Mouse (Mus musculus) spleen, adult 2 months (tissue): ENCODE measurements around the gene Ccdc47. TPM values are rescaled to one million over a fixed set of nuclear protein-coding genes. Genes with fewer than 3 reads are reported as not detected.

ENCODE experiments used
- DNase-seq, 2 experiments: peaks; one replicate each; pipeline versions ENCODE4 v3.0.0 to v3.0.0-alpha.2; 2012 to 2021; ENCODE audit warnings: low spot score in 2 of 2, low read depth in 1 of 2
- H3K27ac ChIP-seq: fragments of 200-500 bp; 2 replicates; pipeline ENCODE4 v1.5.1; 2012; ENCODE audit warnings: low read length, inconsistent platforms; ENCODE audit not compliant: insufficient read depth
- H3K27me3 ChIP-seq: fragments of 200-500 bp; 2 replicates; pipeline ENCODE4 v1.6.1; 2012; ENCODE audit warnings: mild to moderate bottlenecking, moderate library complexity, low read length, inconsistent platforms; ENCODE audit not compliant: control insufficient read depth, insufficient read depth
- H3K36me3 ChIP-seq: fragments of 200-500 bp; 2 replicates; pipeline ENCODE4 v1.6.1; 2012; ENCODE audit warnings: mild to moderate bottlenecking, low read length, inconsistent platforms; ENCODE audit not compliant: control insufficient read depth, insufficient read depth
- H3K4me1 ChIP-seq: fragments of 200-500 bp; 2 replicates; pipeline ENCODE4 v1.6.1; 2011; ENCODE audit warnings: inconsistent platforms; ENCODE audit not compliant: control insufficient read depth, insufficient read depth, insufficient read length
- H3K4me3 ChIP-seq: fragments of 200-500 bp; 2 replicates; pipeline ENCODE4 v1.5.1; 2011; ENCODE audit warnings: mild to moderate bottlenecking, inconsistent platforms; ENCODE audit not compliant: insufficient read depth, insufficient read length; ENCODE audit errors: extremely low read depth
- CTCF ChIP-seq: fragments of 200-500 bp; IDR thresholded peaks from 2 replicates; pipeline ENCODE4 v1.5.1; 2011; ENCODE audit warnings: mild to moderate bottlenecking, inconsistent platforms; ENCODE audit not compliant: insufficient read depth, insufficient read length, insufficient replicate concordance; ENCODE audit errors: extremely low read depth
- POLR2A ChIP-seq: fragments of 200-500 bp; IDR thresholded peaks from 2 replicates; pipeline ENCODE4 v1.6.1; 2011; ENCODE audit warnings: low read depth, low read length, inconsistent platforms
- WGBS: fragments of 180-500 bp; shearing (Covaris S2); methylation state at CpG from one replicate; pipeline ENCODE4 v1.1.7; 2018; 5-methylcytosine and 5-hydroxymethylcytosine counted together
- polyA plus RNA-seq: library from polyadenylated mRNA; depleted of rRNA; stranded (reverse); fragments of >200 nt; gene quantifications from 2 replicates; pipeline ENCODE4 v1.2.3, GENCODE M21; 2012; rRNA removed

Ccdc47 gene
- polyA plus RNA-seq, 1 experiment, result 7.3 TPM

DNA sequence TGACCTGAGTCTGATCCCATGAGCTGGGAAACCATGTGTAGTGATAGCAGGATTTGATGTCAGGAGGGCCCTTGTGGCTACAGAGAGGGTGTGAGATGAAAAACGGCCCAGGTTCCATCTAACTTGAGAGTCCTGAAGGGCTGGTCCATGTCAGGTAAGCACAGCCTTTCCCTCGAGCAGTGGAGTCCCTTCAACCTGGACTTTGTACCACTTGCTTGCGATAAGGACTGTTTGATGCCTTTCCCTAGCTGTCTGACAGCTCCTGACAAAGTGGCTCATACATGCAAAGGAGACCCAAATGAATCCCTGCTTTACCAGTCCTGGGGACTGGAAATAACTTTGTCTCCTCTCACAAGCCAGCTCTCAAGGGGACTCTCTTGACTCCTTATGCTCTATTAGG is 64.9 kb downstream of the Ccdc47 start:
- no peak for TF ChIP-seq POLR2A
- TF ChIP-seq CTCF, result no peak
- H3K4me3 ChIP-seq, result no peak overlapping the region
- H3K36me3 ChIP-seq, result peaks cover 43% of the 10 kb centered on the region
- 94% methylated on average over 3 of the region's 3 CpGs for WGBS
- H3K27me3 ChIP-seq, result no peaks in the 10 kb centered on the region
- H3K27ac ChIP-seq, result no peak overlapping the region
- H3K4me1 ChIP-seq, result peaks cover 4% of the 10 kb centered on the region; the same call in 1 of the 2 replicates
- no peak for DNase-seq

Other genes with a start within 250 kb of the Ccdc47 start
- 14.6 and 32.5 TPM in 2 replicates for gene Ace, start 248.4 kb downstream of the Ccdc47 start, polyA plus RNA-seq
- gene Ace3, start 221.7 kb downstream of the Ccdc47 start, polyA plus RNA-seq, result not detected in 2 replicates
- 0.35 and 0.56 TPM in 2 replicates for gene Kcnh6, start 208.2 kb downstream of the Ccdc47 start, polyA plus RNA-seq
- gene Dcaf7, start 179.5 kb downstream of the Ccdc47 start, polyA plus RNA-seq, result 35.8 and 44.0 TPM in 2 replicates
- 6.1 and 7.6 TPM in 2 replicates for gene Taco1, start 150.3 kb downstream of the Ccdc47 start, polyA plus RNA-seq
- gene Map3k3, start 131.7 kb downstream of the Ccdc47 start, polyA plus RNA-seq, result 34.1 and 37.1 TPM in 2 replicates
- 0.72 TPM in 1 of 2 replicates, not detected in the other for gene Gm10840, start 55.5 kb downstream of the Ccdc47 start, polyA plus RNA-seq
- gene Limd2, start 55.5 kb downstream of the Ccdc47 start, polyA plus RNA-seq, result 305 and 309 TPM in 2 replicates
- gene Strada, start 14.2 kb downstream of the Ccdc47 start, polyA plus RNA-seq, result 32.6 and 36.7 TPM in 2 replicates
- gene Ddx42, start 582 bp upstream of the Ccdc47 start, polyA plus RNA-seq, result 7.1 and 7.4 TPM in 2 replicates
- 12.2 and 14.4 TPM in 2 replicates for gene Ftsj3, start 39.7 kb upstream of the Ccdc47 start, polyA plus RNA-seq
- gene Psmc5, start 39.8 kb upstream of the Ccdc47 start, polyA plus RNA-seq, result 18.6 and 18.9 TPM in 2 replicates
- 120 and 146 TPM in 2 replicates for gene Smarcd2, start 56.6 kb upstream of the Ccdc47 start, polyA plus RNA-seq
- gene Tcam1, start 60.3 kb upstream of the Ccdc47 start, polyA plus RNA-seq, result 0.11 and 0.14 TPM in 2 replicates
- gene Gh, start 85.5 kb upstream of the Ccdc47 start, polyA plus RNA-seq, result 4.7 and 5.4 TPM in 2 replicates
- gene Cd79b, start 98.4 kb upstream of the Ccdc47 start, polyA plus RNA-seq, result 556 and 588 TPM in 2 replicates
- 6.1 and 6.5 TPM in 2 replicates for gene Scn4a, start 136.9 kb upstream of the Ccdc47 start, polyA plus RNA-seq
- gene Prr29, start 149.1 kb upstream of the Ccdc47 start, polyA plus RNA-seq, result 0.55 and 0.82 TPM in 2 replicates
- gene Icam2, start 171.7 kb upstream of the Ccdc47 start, polyA plus RNA-seq, result 82.6 and 93.8 TPM in 2 replicates